Mouse (Mus musculus) forebrain, postnatal 0 days (tissue): ENCODE measurements around the gene Sh2d1a. TPM values are rescaled to one million over a fixed set of nuclear protein-coding genes. Genes with fewer than 3 reads are reported as not detected.

Experiments
- ATAC-seq: fragments of 200-750 bp; cut with Nextera tagmentation; 2 replicates; pipeline ENCODE4 v1.8.0; 2017; ENCODE audit warnings: mild to moderate bottlenecking, moderate library complexity
- DNase-seq: peaks from one replicate; pipeline ENCODE4 v3.0.0-alpha.2; 2015
- H3K27ac ChIP-seq: fragments of 300-500 bp; sonication (generic); 2 replicates; pipeline ENCODE4 v1.5.1; 2014; ENCODE audit warnings: low read depth, mild to moderate bottlenecking, antibody characterized with exemption, low read length, moderate library complexity, mixed read lengths
- H3K27me3 ChIP-seq: fragments of 300-500 bp; sonication (generic); 2 replicates; pipeline ENCODE4 v1.6.1; 2014; ENCODE audit warnings: mild to moderate bottlenecking, low read length, mixed read lengths; ENCODE audit not compliant: insufficient read depth
- H3K36me3 ChIP-seq: fragments of 300-500 bp; sonication (generic); 2 replicates; pipeline ENCODE4 v1.6.1; 2014; ENCODE audit warnings: mild to moderate bottlenecking, moderate library complexity; ENCODE audit not compliant: insufficient read depth
- H3K4me1 ChIP-seq: fragments of 300-500 bp; sonication (generic); 2 replicates; pipeline ENCODE4 v1.6.1; 2014; ENCODE audit warnings: antibody characterized with exemption; ENCODE audit not compliant: insufficient read depth
- H3K4me2 ChIP-seq: fragments of 300-500 bp; sonication (generic); 2 replicates; pipeline ENCODE4 v1.6.1; 2014; ENCODE audit warnings: low read depth, mild to moderate bottlenecking, moderate library complexity
- H3K4me3 ChIP-seq: fragments of 300-500 bp; sonication (generic); 2 replicates; pipeline ENCODE4 v1.5.1; 2014; ENCODE audit warnings: low read depth, low read length, mixed read lengths
- H3K9ac ChIP-seq: fragments of 300-500 bp; sonication (generic); 2 replicates; pipeline ENCODE4 v1.6.1; 2014; ENCODE audit warnings: mild to moderate bottlenecking
- H3K9me3 ChIP-seq: fragments of 300-500 bp; sonication (generic); 2 replicates; pipeline ENCODE4 v1.6.1; 2016; ENCODE audit warnings: low read length
- CTCF ChIP-seq: sonication (generic); IDR thresholded peaks from 2 replicates; pipeline ENCODE4 v1.5.1; 2016; ENCODE audit warnings: antibody characterized with exemption, control low read depth, low read depth
- WGBS: fragments of 180-500 bp; shearing (Covaris S2); extraction: QIAGEN DNeasy Blood & Tissue Kit; methylation state at CpG from one replicate; pipeline ENCODE4 v1.1.7; 2014; 5-methylcytosine and 5-hydroxymethylcytosine counted together
- polyA plus RNA-seq: library from polyadenylated mRNA; unstranded; fragments of >200 nt; fragmentation: Nextera tagmentation; extraction: Ambion mirVana; gene quantifications from 2 replicates; pipeline ENCODE4 v1.2.1, GENCODE M21; 2015
- total RNA-seq: library from RNA; depleted of rRNA; stranded (reverse); fragments of >200 nt; gene quantifications from 2 replicates; pipeline ENCODE4 v1.2.3, GENCODE M21; 2014

Sh2d1a gene
- total and polyA plus RNA-seq, 2 experiments from 2014 or later, result 6.3 TPM; not detected in 1

DNA sequence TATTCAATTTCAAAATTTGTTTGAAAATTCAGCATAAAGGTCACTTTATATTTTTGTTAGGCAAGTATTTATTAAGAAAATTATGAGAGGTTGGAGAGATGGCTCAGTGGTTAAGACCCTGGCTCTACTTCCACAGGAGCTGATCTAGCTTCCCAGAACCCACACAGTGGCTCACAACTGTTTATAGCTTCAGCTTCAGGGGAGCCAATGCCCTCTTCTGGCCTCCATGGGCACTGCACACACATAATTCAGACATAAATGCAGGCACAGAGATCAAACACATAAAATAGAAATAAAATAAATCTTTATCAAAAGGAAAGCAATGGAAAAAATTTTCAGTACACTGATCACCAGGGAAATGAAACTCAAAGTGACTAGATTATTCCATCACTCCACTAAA, 10.3 kb downstream of the Sh2d1a start:
- H3K4me3 ChIP-seq, result no peak overlapping the region
- no peak overlapping the region for H3K4me2 ChIP-seq
- H3K9me3 ChIP-seq, result no peaks in the 10 kb centered on the region
- no peaks in the 10 kb centered on the region for H3K36me3 ChIP-seq
- DNase-seq (no peak), ATAC-seq (no peak)
- H3K4me1 ChIP-seq, result no peaks in the 10 kb centered on the region
- H3K27ac ChIP-seq, result no peak overlapping the region
- no peak for TF ChIP-seq CTCF
- no peaks in the 10 kb centered on the region for H3K27me3 ChIP-seq
- H3K9ac ChIP-seq, result no peak overlapping the region

- Histone ChIP-seq H3K9me3 (no peaks in the 10 kb centered on the region), H3K4me1 (no peaks in the 10 kb centered on the region), H3K4me3 (no peak overlapping the region), H3K4me2 (no peak overlapping the region), H3K27me3 (no peaks in the 10 kb centered on the region), H3K9ac (no peak overlapping the region), H3K27ac (no peak overlapping the region), H3K36me3 (no peaks in the 10 kb centered on the region)
- ATAC-seq (no peak), DNase-seq (no peak)
- WGBS, result 69% methylated on average over 2 of the region's 2 CpGs
- no peak for TF ChIP-seq CTCF
These were observed 20.6 kb downstream of the Sh2d1a start for GRCm38 (mm10) chrX:42522868-42523267.

GRCm38 (mm10) chrX:42530703-42531102, 28.4 kb downstream of the Sh2d1a start:
- Histone ChIP-seq H3K36me3 (no peaks in the 10 kb centered on the region), H3K4me1 (no peaks in the 10 kb centered on the region), H3K27ac (no peak overlapping the region), H3K4me2 (no peak overlapping the region), H3K4me3 (no peak overlapping the region), H3K9ac (no peak overlapping the region), H3K27me3 (no peaks in the 10 kb centered on the region), H3K9me3 (no peaks in the 10 kb centered on the region)
- ATAC-seq, result no peak
- no peak for TF ChIP-seq CTCF
- 48% methylated on average over 4 of the region's 4 CpGs for WGBS
- DNase-seq, result no peak

GRCm38 (mm10) chrX:42540030-42540755, 37.9 kb downstream of the Sh2d1a start:
- Histone ChIP-seq H3K27ac (peak overlapping the region; percentile 70), H3K9ac (no peak overlapping the region), H3K9me3 (no peaks in the 10 kb centered on the region), H3K4me1 (no peaks in the 10 kb centered on the region), H3K36me3 (no peaks in the 10 kb centered on the region), H3K4me3 (peak overlapping the region; percentile 12; the same call in 1 of the 2 replicates), H3K4me2 (peak overlapping the region; percentile 35), H3K27me3 (no peaks in the 10 kb centered on the region)
- 22% methylated on average over 3 of the region's 3 CpGs for WGBS
- no peak for TF ChIP-seq CTCF
- DNase-seq (peak; percentile 50), ATAC-seq (peak; percentile 79)

DNA sequence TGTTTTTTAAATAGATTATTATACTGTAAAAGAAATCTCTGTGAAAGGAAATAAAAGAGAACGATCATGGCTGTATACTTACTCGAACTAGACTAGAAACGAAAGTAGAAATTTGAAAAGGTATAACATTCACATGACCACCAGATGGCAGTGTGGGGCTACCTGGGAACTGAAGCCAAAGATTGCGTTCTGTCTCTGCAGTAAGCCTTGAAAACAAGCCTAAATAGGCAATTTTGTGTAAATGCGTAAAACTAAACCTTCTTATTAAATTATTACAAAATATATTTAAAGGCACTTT, 38.5 kb downstream of the Sh2d1a start:
- Histone ChIP-seq H3K4me1 (no peaks in the 10 kb centered on the region), H3K27ac (peak overlapping the region; percentile 70; the same call in 1 of the 2 replicates), H3K4me3 (peak overlapping the region; percentile 12; the same call in 1 of the 2 replicates), H3K36me3 (no peaks in the 10 kb centered on the region), H3K9me3 (no peaks in the 10 kb centered on the region), H3K9ac (no peak overlapping the region), H3K4me2 (peak overlapping the region; percentile 35), H3K27me3 (no peaks in the 10 kb centered on the region)
- peak; percentile 76 for TF ChIP-seq CTCF
- WGBS, result 21% methylated on average over 5 of the region's 5 CpGs
- ATAC-seq (peak; percentile 69), DNase-seq (peak; percentile 89)

DNA sequence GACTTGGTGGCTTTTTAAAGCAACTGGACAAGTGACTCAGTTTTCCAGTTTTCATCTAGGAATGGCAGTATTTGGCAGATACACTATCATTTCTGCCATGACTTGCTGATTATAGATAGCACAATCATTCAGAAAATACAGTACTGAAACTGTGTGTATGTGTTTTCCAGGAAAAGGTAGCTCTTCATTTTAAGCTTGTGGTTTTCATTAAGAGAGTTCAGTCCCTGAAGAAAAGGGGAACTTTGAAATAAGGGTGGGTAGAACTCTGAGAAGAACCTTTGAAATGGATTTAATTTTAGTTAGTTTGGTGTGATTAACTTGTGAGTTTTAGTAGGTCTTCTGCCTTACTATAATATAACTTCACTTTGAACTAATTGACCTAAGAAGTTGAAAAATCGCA, 42.8 kb downstream of the Sh2d1a start:
- ATAC-seq (no peak), DNase-seq (no peak)
- Histone ChIP-seq H3K4me3 (no peak overlapping the region), H3K4me2 (no peak overlapping the region), H3K36me3 (no peaks in the 10 kb centered on the region), H3K9me3 (no peaks in the 10 kb centered on the region), H3K9ac (no peak overlapping the region), H3K27ac (no peak overlapping the region), H3K4me1 (no peaks in the 10 kb centered on the region), H3K27me3 (no peaks in the 10 kb centered on the region)
- TF ChIP-seq CTCF, result no peak
- 95% methylated on average over 1 of the region's 1 CpGs for WGBS

DNA sequence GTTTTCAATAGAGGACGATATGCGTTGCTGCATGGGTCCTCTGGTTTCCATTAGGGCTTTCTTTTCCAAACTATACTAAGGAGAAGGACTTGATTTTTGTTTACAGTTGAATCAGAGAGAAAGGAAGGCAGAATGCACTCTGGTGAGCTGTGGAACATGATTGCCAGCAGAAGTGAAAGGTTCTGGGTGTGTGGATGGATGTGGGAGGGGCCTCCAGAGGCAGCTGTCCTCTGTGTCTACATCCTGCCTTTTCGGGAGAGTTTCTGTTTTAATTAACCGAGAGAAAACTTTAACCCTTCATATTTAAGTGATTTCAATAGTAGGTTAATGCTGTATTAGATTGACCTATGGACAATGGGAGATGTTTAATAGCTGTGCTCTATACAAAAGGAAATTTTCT, 46.3 kb downstream of the Sh2d1a start:
- Histone ChIP-seq H3K36me3 (no peaks in the 10 kb centered on the region), H3K27ac (no peak overlapping the region), H3K4me2 (no peak overlapping the region), H3K4me1 (no peaks in the 10 kb centered on the region), H3K4me3 (no peak overlapping the region), H3K9ac (no peak overlapping the region), H3K9me3 (no peaks in the 10 kb centered on the region), H3K27me3 (no peaks in the 10 kb centered on the region)
- TF ChIP-seq CTCF, result no peak
- WGBS, result 52% methylated on average over 4 of the region's 4 CpGs
- DNase-seq (no peak), ATAC-seq (no peak)

DNA sequence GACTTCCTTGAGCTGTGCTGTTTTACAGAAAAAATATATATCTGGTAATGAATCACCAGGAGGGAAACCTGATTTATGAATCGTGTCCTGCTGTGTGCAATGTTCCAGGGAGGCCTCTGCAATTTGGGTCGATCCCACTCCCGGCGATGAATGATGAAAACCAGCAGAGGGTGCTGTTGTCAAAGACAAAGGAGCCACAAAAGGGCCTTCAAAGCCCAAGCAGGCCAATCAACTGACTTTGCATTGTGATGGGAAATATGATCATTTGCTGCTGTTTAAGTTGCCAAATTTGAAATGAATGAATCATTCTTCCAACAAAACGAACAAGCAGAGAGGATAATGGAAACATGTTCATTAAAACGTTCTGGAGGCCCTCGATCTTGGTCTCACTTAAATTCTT, 55.0 kb downstream of the Sh2d1a start:
- no peak overlapping the region for H3K27ac ChIP-seq
- no peaks in the 10 kb centered on the region for H3K4me1 ChIP-seq
- H3K36me3 ChIP-seq, result no peaks in the 10 kb centered on the region
- H3K9me3 ChIP-seq, result no peaks in the 10 kb centered on the region
- no peak overlapping the region for H3K4me2 ChIP-seq
- TF ChIP-seq CTCF, result peak; percentile 73
- no peaks in the 10 kb centered on the region for H3K27me3 ChIP-seq
- DNase-seq, result peak; percentile 78
- ATAC-seq, result peak; percentile 59; the same call in 1 of the 2 replicates
- H3K4me3 ChIP-seq, result no peak overlapping the region
- WGBS, result 24% methylated on average over 7 of the region's 7 CpGs
- H3K9ac ChIP-seq, result no peak overlapping the region
